Mouse (Mus musculus) limb, embryonic 11.5 days (tissue): ENCODE results near the gene Hnrnpul1. TPM values are rescaled to one million over a fixed set of nuclear protein-coding genes. Genes with fewer than 3 reads are reported as not detected.
A peak's percentile ranks its signal among the peaks of the same experiment; 100 is the strongest.

Experiments
- ATAC-seq: fragments of 200-750 bp; cut with Nextera tagmentation; 2 replicates; pipeline ENCODE4 v1.8.0; 2017; ENCODE audit warnings: low read depth; ENCODE audit not compliant: insufficient number of reproducible peaks, low FRiP score, low TSS enrichment
- DNase-seq: peaks from one replicate; pipeline ENCODE4 v3.0.0-alpha.2; 2015; ENCODE audit warnings: low spot score
- H3K27ac ChIP-seq: fragments of 300-500 bp; sonication (generic); replicated peaks from 2 replicates; pipeline ENCODE4 v1.5.1; 2014; ENCODE audit warnings: low read depth, mild to moderate bottlenecking, low read length
- H3K27me3 ChIP-seq: fragments of 300-500 bp; sonication (generic); 2 replicates; pipeline ENCODE4 v1.6.1; 2014; ENCODE audit warnings: mild to moderate bottlenecking, low read length, mixed read lengths; ENCODE audit not compliant: control insufficient read depth, insufficient read depth
- H3K36me3 ChIP-seq: fragments of 300-500 bp; sonication (generic); 2 replicates; pipeline ENCODE4 v1.6.1; 2014; ENCODE audit warnings: mild to moderate bottlenecking, low read length, moderate library complexity, mixed read lengths; ENCODE audit not compliant: control insufficient read depth, insufficient read depth
- H3K4me1 ChIP-seq: fragments of 300-500 bp; sonication (generic); 2 replicates; pipeline ENCODE4 v1.6.1; 2014; ENCODE audit warnings: low read length, mixed read lengths; ENCODE audit not compliant: control insufficient read depth, insufficient read depth
- H3K4me2 ChIP-seq: fragments of 300-500 bp; sonication (generic); 2 replicates; pipeline ENCODE4 v1.6.1; 2014; ENCODE audit warnings: low read depth, mild to moderate bottlenecking, moderate library complexity; ENCODE audit not compliant: severe bottlenecking
- H3K4me3 ChIP-seq: fragments of 300-500 bp; sonication (generic); 2 replicates; pipeline ENCODE4 v1.5.1; 2014; ENCODE audit warnings: low read depth, low read length
- H3K9ac ChIP-seq: fragments of 300-500 bp; sonication (generic); 2 replicates; pipeline ENCODE4 v1.6.1; 2014; ENCODE audit warnings: mild to moderate bottlenecking, low read length
- H3K9me3 ChIP-seq: fragments of 300-500 bp; sonication (generic); 2 replicates; pipeline ENCODE4 v1.6.1; 2016; ENCODE audit warnings: low read length; ENCODE audit not compliant: control insufficient read depth
- whole genome bisulfite sequencing: fragments of 180-500 bp; shearing (Covaris S2); extraction: QIAGEN DNeasy Blood & Tissue Kit; methylation state at CpG from one replicate; pipeline ENCODE4 v1.1.7; 2014; 5-methylcytosine and 5-hydroxymethylcytosine counted together
- polyA plus RNA-seq: library from polyadenylated mRNA; unstranded; fragments of >200 nt; fragmentation: Nextera tagmentation; extraction: Ambion mirVana; gene quantifications from 2 replicates; pipeline ENCODE4 v1.2.1, GENCODE M21; 2014

The Hnrnpul1 gene
- polyA plus RNA-seq, 1 experiment from 2014 or later: 82.9 TPM

DNA sequence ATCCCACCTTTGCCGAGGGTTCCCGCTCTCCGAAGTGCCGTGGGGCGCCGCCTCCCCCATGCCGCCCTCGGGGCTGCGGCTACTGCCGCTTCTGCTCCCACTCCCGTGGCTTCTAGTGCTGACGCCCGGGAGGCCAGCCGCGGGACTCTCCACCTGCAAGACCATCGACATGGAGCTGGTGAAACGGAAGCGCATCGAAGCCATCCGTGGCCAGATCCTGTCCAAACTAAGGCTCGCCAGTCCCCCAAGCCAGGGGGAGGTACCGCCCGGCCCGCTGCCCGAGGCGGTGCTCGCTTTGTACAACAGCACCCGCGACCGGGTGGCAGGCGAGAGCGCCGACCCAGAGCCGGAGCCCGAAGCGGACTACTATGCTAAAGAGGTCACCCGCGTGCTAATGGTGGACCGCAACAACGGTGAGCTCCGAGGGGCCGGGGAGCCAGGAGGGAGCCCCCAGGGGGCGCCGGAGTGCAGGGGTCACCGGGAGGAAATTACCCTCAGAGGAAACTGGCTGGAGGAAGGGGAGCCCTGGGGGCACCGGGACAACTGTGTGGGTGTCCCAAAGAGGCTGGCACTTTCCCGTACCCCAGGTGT lies 66.7 kb downstream of the Hnrnpul1 start:
- H3K4me1 ChIP-seq: peaks cover 11% of the 10 kb centered on the region; the same call in 1 of the 2 replicates
- H3K27me3 ChIP-seq: peaks cover 45% of the 10 kb centered on the region
- no peaks in the 10 kb centered on the region for H3K36me3 ChIP-seq
- peak overlapping the region; percentile 2; the same call in 1 of the 2 replicates for H3K9ac ChIP-seq
- under 1% methylated on average over 47 of the region's 47 CpGs for WGBS
- peak overlapping the region; percentile 86 for H3K4me2 ChIP-seq
- no peak overlapping the region for H3K27ac ChIP-seq
- H3K9me3 ChIP-seq: no peaks in the 10 kb centered on the region
- peak overlapping the region; percentile 46 for H3K4me3 ChIP-seq
- no peak for ATAC-seq
- peak; percentile 60 for DNase-seq

DNA sequence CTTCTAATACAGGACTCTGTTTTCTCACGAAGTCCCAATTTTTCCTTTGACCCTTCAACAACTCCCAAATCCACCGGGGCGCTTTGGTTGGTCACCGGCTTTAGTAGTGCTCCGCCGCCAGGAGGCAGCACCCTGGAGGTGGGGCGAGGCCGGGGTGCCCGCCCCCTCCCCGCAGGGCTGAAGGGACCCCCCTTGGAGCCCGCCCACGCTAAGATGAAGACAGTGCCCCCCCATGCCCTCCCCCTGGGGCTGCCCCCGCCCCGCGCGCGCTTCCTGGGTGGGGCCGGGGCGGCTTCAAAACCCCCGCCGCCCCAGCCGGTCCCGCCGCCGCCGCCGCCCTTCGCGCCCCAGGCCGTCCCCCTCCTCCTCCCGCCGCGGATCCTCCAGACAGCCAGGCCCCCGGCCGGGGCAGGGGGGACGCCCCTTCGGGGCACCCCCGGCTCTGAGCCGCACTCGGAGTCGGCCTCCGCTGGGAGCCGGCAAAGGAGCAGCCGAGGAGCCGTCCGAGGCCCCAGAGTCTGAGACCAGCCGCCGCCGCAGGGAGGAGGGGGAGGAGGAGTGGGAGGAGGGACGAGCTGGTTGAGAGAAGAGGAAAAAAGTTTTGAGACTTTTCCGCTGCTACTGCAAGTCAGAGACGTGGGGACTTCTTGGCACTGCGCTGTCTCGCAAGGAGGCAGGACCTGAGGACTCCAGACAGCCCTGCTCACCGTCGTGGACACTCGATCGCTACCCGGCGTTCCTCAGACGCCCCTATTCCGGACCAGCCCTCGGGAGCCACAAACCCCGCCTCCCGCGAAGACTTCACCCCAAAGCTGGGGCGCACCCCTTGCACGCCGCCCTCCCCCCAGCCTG lies 67.7 kb downstream of the Hnrnpul1 start, which contains the start of gene Tgfb1:
Gene Tgfb1 (plus strand): TSS at position 323 of the 852 bp plus-strand sequence.
- WGBS: under 1% methylated on average over 57 of the region's 69 CpGs
- Histone ChIP-seq H3K4me3 (peak within 1 kb of the TSS; percentile 46), H3K27ac (no peak within 1 kb of the TSS), H3K4me1 (peaks cover 11% of the 10 kb centered on the region; the same call in 1 of the 2 replicates), H3K9me3 (no peaks in the 10 kb centered on the region), H3K4me2 (peak within 1 kb of the TSS; percentile 86), H3K9ac (peak within 1 kb of the TSS; percentile 55), H3K36me3 (no peaks in the 10 kb centered on the region), H3K27me3 (peaks cover 45% of the 10 kb centered on the region)
- peak; percentile 82 for DNase-seq
- peak; percentile 45; the same call in 1 of the 2 replicates for ATAC-seq

DNA sequence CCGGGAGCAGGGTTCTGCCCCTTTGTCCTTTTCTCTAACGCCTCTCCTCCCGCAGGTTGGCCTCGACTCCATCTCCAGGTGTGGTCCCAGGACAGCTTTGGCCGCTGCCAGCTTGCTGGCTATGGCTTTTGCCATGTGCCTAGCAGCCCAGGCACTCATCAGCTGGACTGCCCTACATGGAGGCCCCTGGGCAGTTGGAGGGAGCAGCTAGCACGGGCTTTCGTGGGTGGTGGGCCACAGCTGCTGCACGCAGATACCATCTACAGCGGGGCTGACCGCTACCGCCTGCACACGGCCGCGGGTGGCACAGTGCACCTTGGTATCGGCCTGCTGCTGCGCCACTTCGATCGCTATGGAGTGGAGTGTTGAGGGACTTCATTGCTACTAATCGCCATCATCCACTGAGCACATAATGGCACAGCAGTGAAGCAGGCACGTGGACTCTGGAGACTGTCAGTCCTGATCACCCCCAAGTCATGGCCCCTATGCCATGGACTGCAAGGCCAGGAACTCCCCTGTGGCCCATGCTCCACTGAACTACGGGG lies 68.6 kb downstream of the Hnrnpul1 start:
- Histone ChIP-seq H3K27ac (no peak overlapping the region), H3K9ac (no peak overlapping the region), H3K4me2 (peak overlapping the region; percentile 86; the same call in 1 of the 2 replicates), H3K4me3 (peak overlapping the region; percentile 46; the same call in 1 of the 2 replicates), H3K4me1 (peaks cover 11% of the 10 kb centered on the region; the same call in 1 of the 2 replicates), H3K9me3 (no peaks in the 10 kb centered on the region), H3K36me3 (no peaks in the 10 kb centered on the region), H3K27me3 (peaks cover 45% of the 10 kb centered on the region)
- DNase-seq (no peak), ATAC-seq (0 out of 2 replicates have a peak, but pooled peaks have one; percentile 20)
- 69% methylated on average over 21 of the region's 21 CpGs for WGBS

DNA sequence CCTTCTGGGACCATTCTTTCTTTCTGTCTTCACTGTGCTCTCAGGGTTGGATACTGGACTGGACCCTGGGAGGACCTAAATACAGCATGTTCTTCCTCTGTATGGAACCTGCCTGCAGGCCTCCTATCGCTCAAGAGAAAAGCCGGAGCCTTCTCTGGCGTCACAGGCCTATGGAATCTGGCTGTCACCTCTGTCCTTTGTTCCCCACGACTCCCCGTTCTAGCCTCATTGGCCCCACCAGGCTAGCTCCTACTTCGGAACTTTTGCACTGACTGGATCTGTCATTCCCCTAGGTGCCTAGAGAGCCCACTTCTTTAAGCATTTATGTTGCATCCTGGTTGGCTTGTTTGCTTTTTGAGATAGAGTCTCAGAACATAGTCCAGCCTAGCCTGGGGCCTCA lies 69.9 kb downstream of the Hnrnpul1 start:
- Histone ChIP-seq H3K36me3 (no peaks in the 10 kb centered on the region), H3K27me3 (peaks cover 38% of the 10 kb centered on the region), H3K4me1 (peaks cover 13% of the 10 kb centered on the region; the same call in 1 of the 2 replicates), H3K9me3 (no peaks in the 10 kb centered on the region), H3K4me2 (no peak overlapping the region), H3K4me3 (no peak overlapping the region), H3K9ac (no peak overlapping the region), H3K27ac (no peak overlapping the region)
- ATAC-seq: no peak
- WGBS: 91% methylated on average over 6 of the region's 6 CpGs
- no peak for DNase-seq

DNA sequence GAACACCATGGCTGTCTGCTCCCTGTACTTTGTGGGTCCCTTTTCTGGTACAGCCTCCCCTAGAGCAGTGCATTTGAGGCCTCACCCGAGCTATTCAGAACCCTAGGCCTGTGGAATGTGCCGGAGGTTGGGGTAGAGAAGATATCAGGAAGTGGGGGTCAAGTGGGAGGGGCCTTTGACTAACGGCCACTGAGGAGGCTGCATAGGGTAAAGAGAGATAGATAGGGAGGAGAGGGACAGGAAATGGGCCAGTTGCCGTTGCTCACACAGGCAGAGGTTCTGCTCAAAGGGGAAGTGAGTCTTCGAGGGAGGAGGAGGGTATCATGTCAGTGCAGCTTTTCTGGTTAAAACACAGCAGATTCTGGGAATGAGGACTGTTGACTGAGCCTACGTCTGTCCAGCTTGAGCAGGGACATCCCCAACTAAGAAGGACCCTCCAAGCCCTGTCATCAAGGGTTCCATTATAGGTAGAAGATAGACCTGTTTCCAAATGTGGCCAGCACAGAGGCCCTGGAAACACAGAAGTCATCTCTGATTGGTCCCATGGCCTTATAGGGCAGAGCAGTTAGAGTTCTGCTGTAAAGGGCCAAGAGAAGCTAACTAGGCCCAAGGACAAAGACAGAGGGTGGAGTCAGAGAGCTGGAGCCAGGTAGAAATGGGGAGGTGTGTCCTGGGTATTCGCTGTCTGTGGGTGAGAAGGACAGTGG lies 70.9 kb downstream of the Hnrnpul1 start:
- peaks cover 7% of the 10 kb centered on the region; the same call in 1 of the 2 replicates for H3K4me1 ChIP-seq
- peaks cover 28% of the 10 kb centered on the region for H3K27me3 ChIP-seq

DNA sequence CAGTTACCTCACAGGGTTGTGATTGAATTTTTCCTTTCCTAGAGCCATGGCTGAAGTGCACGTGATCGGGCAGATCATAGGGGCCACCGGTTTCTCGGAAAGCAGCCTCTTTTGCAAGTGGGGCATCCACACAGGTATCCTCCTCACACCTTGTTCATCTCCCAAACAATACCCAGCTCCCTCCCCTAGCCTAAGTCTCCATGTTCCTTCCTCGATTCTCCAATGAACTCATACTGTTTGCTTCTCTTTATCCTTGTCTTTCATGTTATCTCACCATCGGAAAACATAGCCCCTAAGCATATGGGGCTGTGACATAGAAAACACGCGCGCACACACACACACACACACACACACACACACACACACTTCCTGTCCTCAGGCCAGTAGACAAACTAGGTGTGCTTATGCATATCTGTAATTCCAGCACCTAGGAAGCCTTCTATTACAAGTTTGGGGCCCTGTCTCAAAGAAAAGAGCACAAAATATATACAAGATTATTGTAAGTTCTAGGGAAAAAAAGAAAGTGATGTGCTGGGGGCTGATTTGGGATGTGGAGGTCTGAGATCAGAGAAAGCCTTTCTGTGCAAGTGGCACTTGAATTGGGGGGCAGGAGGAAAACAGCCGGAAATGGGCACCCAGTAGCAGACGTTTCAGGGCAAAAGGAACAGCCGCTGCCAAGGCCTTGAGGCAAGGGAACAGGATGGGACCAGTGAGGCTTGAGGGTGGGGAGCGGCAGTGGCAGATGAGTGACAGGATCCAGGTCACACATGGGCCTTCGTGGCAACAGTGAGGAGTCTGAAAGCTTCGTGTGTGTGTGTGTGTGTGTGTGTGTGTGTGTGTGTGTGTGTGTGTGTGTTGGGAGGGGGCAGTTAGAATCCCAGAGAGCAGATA lies 73.0 kb downstream of the Hnrnpul1 start:
- 0 out of 2 replicates have a peak, but pooled peaks cover 2% of the 10 kb centered on the region for H3K4me1 ChIP-seq
- no peaks in the 10 kb centered on the region for H3K36me3 ChIP-seq
- peak overlapping the region; percentile 58; the same call in 1 of the 2 replicates for H3K4me3 ChIP-seq
- peaks cover 8% of the 10 kb centered on the region for H3K27me3 ChIP-seq
- no peaks in the 10 kb centered on the region for H3K9me3 ChIP-seq
- H3K27ac ChIP-seq: no peak overlapping the region
- no peak for ATAC-seq
- no peak overlapping the region for H3K9ac ChIP-seq
- 62% methylated on average over 15 of the region's 15 CpGs for WGBS
- peak overlapping the region; percentile 61; the same call in 1 of the 2 replicates for H3K4me2 ChIP-seq
- no peak for DNase-seq

More for the DNA sequence above, 70.9 kb downstream of the Hnrnpul1 start:
- ATAC-seq: no peak
- Histone ChIP-seq H3K9me3 (no peaks in the 10 kb centered on the region), H3K9ac (no peak overlapping the region), H3K27ac (no peak overlapping the region), H3K4me3 (no peak overlapping the region), H3K4me2 (no peak overlapping the region), H3K36me3 (no peaks in the 10 kb centered on the region)
- no peak for DNase-seq
- 65% methylated on average over 7 of the region's 7 CpGs for WGBS

DNA sequence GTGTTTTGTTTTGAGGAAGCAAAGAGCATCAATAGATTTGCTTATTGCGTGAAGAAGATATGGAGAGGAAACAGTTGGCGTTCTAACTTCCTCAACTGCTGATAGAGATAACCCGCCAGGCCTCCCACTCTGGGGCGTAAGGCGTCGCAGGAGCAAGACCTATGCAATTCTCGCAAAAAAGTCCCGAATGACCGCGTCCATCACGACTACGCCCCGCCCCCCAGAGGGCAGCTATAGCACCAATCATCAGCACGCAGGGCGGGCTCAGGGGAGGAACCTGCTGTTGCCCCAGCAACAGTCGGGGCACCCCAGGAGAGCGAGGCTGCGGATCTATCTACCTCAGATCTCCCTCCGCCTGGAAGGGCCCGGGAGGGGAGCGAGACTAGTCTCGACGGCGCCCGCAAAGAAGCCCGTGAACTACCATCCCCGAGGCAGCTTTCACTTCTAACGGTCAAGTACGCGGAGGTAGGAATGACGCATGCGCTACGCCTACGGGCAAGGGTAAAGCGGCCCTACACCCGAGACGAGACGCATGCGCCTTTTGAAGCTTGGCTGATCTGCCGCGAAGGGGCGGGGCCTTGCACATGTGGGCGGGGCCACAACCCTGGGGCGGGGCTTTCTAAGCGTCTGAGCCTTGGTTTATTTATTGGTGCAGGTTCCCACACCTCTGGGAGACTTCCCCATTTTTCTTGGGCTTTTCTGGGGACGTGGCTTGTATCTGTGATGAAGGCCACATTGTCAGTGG lies 73.9 kb downstream of the Hnrnpul1 start, which contains the start of gene B9d2:
Gene B9d2 (plus strand): TSS at position 267 of the 745 bp plus-strand sequence.
- Histone ChIP-seq H3K36me3 (no peaks in the 10 kb centered on the region), H3K9ac (peak within 1 kb of the TSS; percentile 61), H3K9me3 (no peaks in the 10 kb centered on the region), H3K4me3 (peak within 1 kb of the TSS; percentile 58), H3K27ac (peak within 1 kb of the TSS; percentile 84), H3K4me1 (0 out of 2 replicates have a peak, but pooled peaks cover 2% of the 10 kb centered on the region), H3K4me2 (peak within 1 kb of the TSS; percentile 61), H3K27me3 (peaks cover 3% of the 10 kb centered on the region)
- WGBS: under 1% methylated on average over 46 of the region's 46 CpGs
- ATAC-seq (peak; percentile 95), DNase-seq (peak; percentile 95)
